Mouse (Mus musculus) forebrain, embryonic 10.5 days (tissue): ENCODE measurements around the gene Syf2. TPM values are rescaled to one million over a fixed set of nuclear protein-coding genes. Genes with fewer than 3 reads are reported as not detected.

Source experiments
- DNase-seq: peaks from one replicate; pipeline ENCODE4 v3.0.0-alpha.2; 2017; ENCODE audit warnings: low spot score; ENCODE audit errors: extremely low spot score
- H3K27ac ChIP-seq: fragments of 300-500 bp; sonication (generic); 2 replicates; pipeline ENCODE4 v1.5.1; 2016; ENCODE audit warnings: mild to moderate bottlenecking
- H3K27me3 ChIP-seq: fragments of 300-500 bp; sonication (generic); 2 replicates; pipeline ENCODE4 v1.6.1; 2016; ENCODE audit warnings: mild to moderate bottlenecking; ENCODE audit not compliant: poor library complexity, severe bottlenecking
- H3K36me3 ChIP-seq: fragments of 300-500 bp; sonication (generic); replicated peaks from 2 replicates; pipeline ENCODE4 v1.6.1; 2016; ENCODE audit warnings: mild to moderate bottlenecking, moderate library complexity
- H3K4me1 ChIP-seq: fragments of 300-500 bp; sonication (generic); 2 replicates; pipeline ENCODE4 v1.6.1; 2016
- H3K4me3 ChIP-seq: fragments of 300-500 bp; sonication (generic); 2 replicates; pipeline ENCODE4 v1.5.1; 2016; ENCODE audit warnings: mild to moderate bottlenecking, moderate library complexity
- H3K9me3 ChIP-seq: fragments of 300-500 bp; sonication (generic); 2 replicates; pipeline ENCODE4 v1.6.1; 2016; ENCODE audit warnings: mild to moderate bottlenecking, moderate library complexity
- WGBS: fragments of 180-500 bp; shearing (Covaris S2); methylation state at CpG from one replicate; pipeline ENCODE4 v1.1.7; 2016; 5-methylcytosine and 5-hydroxymethylcytosine counted together
- polyA plus RNA-seq: library from polyadenylated mRNA; unstranded; fragments of >200 nt; fragmentation: Nextera tagmentation; extraction: Ambion mirVana; gene quantifications from 2 replicates; pipeline ENCODE4 v1.2.1, GENCODE M21; 2016

Gene Syf2
- polyA plus RNA-seq, 1 experiment from 2014 or later = 65.9 TPM

GRCm38 (mm10) chr4:134956328-134956727, 25.6 kb downstream of the Syf2 start:
- no peak overlapping the region for H3K4me3 ChIP-seq
- no peak overlapping the region for H3K27ac ChIP-seq
- no peaks in the 10 kb centered on the region for H3K36me3 ChIP-seq
- H3K27me3 ChIP-seq = peaks cover 42% of the 10 kb centered on the region
- peak; percentile 39 for DNase-seq
- 21% methylated on average over 3 of the region's 3 CpGs for WGBS
- H3K4me1 ChIP-seq = peaks cover 11% of the 10 kb centered on the region; the same call in 1 of the 2 replicates
- no peaks in the 10 kb centered on the region for H3K9me3 ChIP-seq

- 28% methylated on average over 19 of the region's 19 CpGs for WGBS
- Histone ChIP-seq H3K4me1 (peaks cover 8% of the 10 kb centered on the region), H3K9me3 (no peaks in the 10 kb centered on the region), H3K27ac (0 out of 2 replicates have a peak overlapping the region, but pooled peaks have one; percentile 22), H3K27me3 (peaks cover 14% of the 10 kb centered on the region; the same call in 1 of the 2 replicates), H3K36me3 (no peaks in the 10 kb centered on the region), H3K4me3 (peak overlapping the region; percentile 24; the same call in 1 of the 2 replicates)
- peak; percentile 58 for DNase-seq
Measured at GRCm38 (mm10) chr4:134963021-134963776, 32.5 kb downstream of the Syf2 start.

- 82% methylated on average over 20 of the region's 20 CpGs for WGBS
- Histone ChIP-seq H3K4me3 (no peak overlapping the region), H3K27me3 (0 out of 2 replicates have a peak, but pooled peaks cover under 1% of the 10 kb centered on the region), H3K36me3 (no peaks in the 10 kb centered on the region), H3K27ac (no peak overlapping the region), H3K9me3 (no peaks in the 10 kb centered on the region), H3K4me1 (peaks cover 3% of the 10 kb centered on the region)
- DNase-seq = no peak
Measured at GRCm38 (mm10) chr4:134967887-134968604, 37.3 kb downstream of the Syf2 start.

- Histone ChIP-seq H3K4me1 (no peaks in the 10 kb centered on the region), H3K9me3 (no peaks in the 10 kb centered on the region; the same call in 1 of the 2 replicates), H3K27ac (no peak overlapping the region), H3K4me3 (no peak overlapping the region), H3K36me3 (no peaks in the 10 kb centered on the region), H3K27me3 (no peaks in the 10 kb centered on the region)
- WGBS = 88% methylated on average over 18 of the region's 18 CpGs
- DNase-seq = no peak
Measured at GRCm38 (mm10) chr4:134968605-134968976, 37.9 kb downstream of the Syf2 start.

- peak; percentile 61 for DNase-seq
- Histone ChIP-seq H3K9me3 (no peaks in the 10 kb centered on the region; the same call in 1 of the 2 replicates), H3K36me3 (no peaks in the 10 kb centered on the region), H3K27me3 (no peaks in the 10 kb centered on the region), H3K4me3 (peak overlapping the region; percentile 28), H3K4me1 (peaks cover 21% of the 10 kb centered on the region), H3K27ac (peak overlapping the region; percentile 75)
- WGBS = 22% methylated on average over 14 of the region's 14 CpGs
Measured at GRCm38 (mm10) chr4:134975261-134975928, 44.7 kb downstream of the Syf2 start.

- H3K36me3 ChIP-seq = no peaks in the 10 kb centered on the region
- no peak overlapping the region for H3K4me3 ChIP-seq
- DNase-seq = no peak
- peaks cover 21% of the 10 kb centered on the region for H3K4me1 ChIP-seq
- 89% methylated on average over 4 of the region's 4 CpGs for WGBS
- H3K27ac ChIP-seq = peak overlapping the region; percentile 75; the same call in 1 of the 2 replicates
- H3K27me3 ChIP-seq = no peaks in the 10 kb centered on the region
- H3K9me3 ChIP-seq = no peaks in the 10 kb centered on the region; the same call in 1 of the 2 replicates
Measured at GRCm38 (mm10) chr4:134975929-134976308, 45.2 kb downstream of the Syf2 start.

GRCm38 (mm10) chr4:134978930-134979329, 48.2 kb downstream of the Syf2 start:
- Histone ChIP-seq H3K27me3 (no peaks in the 10 kb centered on the region), H3K4me3 (no peak overlapping the region), H3K36me3 (no peaks in the 10 kb centered on the region), H3K9me3 (no peaks in the 10 kb centered on the region), H3K4me1 (peaks cover 31% of the 10 kb centered on the region), H3K27ac (no peak overlapping the region)
- WGBS = 83% methylated on average over 8 of the region's 8 CpGs
- no peak for DNase-seq

- no peaks in the 10 kb centered on the region for H3K36me3 ChIP-seq
- peak; percentile 15 for DNase-seq
- H3K9me3 ChIP-seq = no peaks in the 10 kb centered on the region
- no peak overlapping the region for H3K27ac ChIP-seq
- 68% methylated on average over 7 of the region's 7 CpGs for WGBS
- H3K4me3 ChIP-seq = no peak overlapping the region
- H3K27me3 ChIP-seq = no peaks in the 10 kb centered on the region
- peaks cover 21% of the 10 kb centered on the region for H3K4me1 ChIP-seq
Measured at GRCm38 (mm10) chr4:134981959-134982431, 51.3 kb downstream of the Syf2 start.

GRCm38 (mm10) chr4:134983136-134983535, 52.4 kb downstream of the Syf2 start:
- Histone ChIP-seq H3K36me3 (no peaks in the 10 kb centered on the region), H3K27ac (peak overlapping the region; percentile 63), H3K4me3 (no peak overlapping the region), H3K27me3 (no peaks in the 10 kb centered on the region), H3K4me1 (peaks cover 21% of the 10 kb centered on the region), H3K9me3 (no peaks in the 10 kb centered on the region)
- no peak for DNase-seq
- whole genome bisulfite sequencing = 64% methylated on average over 5 of the region's 5 CpGs

GRCm38 (mm10) chr4:134984555-134984954, 53.9 kb downstream of the Syf2 start:
- WGBS = 78% methylated on average over 3 of the region's 3 CpGs
- no peaks in the 10 kb centered on the region for H3K9me3 ChIP-seq
- DNase-seq = no peak

GRCm38 (mm10) chr4:134985626-134986335, 55.1 kb downstream of the Syf2 start:
- peaks cover 23% of the 10 kb centered on the region for H3K4me1 ChIP-seq
- DNase-seq = no peak
- H3K9me3 ChIP-seq = no peaks in the 10 kb centered on the region
- no peak overlapping the region for H3K4me3 ChIP-seq
- 0 out of 2 replicates have a peak, but pooled peaks cover 4% of the 10 kb centered on the region for H3K27me3 ChIP-seq
- no peaks in the 10 kb centered on the region for H3K36me3 ChIP-seq
- no peak overlapping the region for H3K27ac ChIP-seq
- 87% methylated on average over 11 of the region's 11 CpGs for WGBS

More at GRCm38 (mm10) chr4:134984555-134984954, 53.9 kb downstream of the Syf2 start:
- H3K4me3 ChIP-seq = no peak overlapping the region
- no peaks in the 10 kb centered on the region for H3K36me3 ChIP-seq
- no peak overlapping the region for H3K27ac ChIP-seq
- peaks cover 21% of the 10 kb centered on the region for H3K4me1 ChIP-seq
- H3K27me3 ChIP-seq = no peaks in the 10 kb centered on the region

- no peaks in the 10 kb centered on the region for H3K9me3 ChIP-seq
- no peak overlapping the region for H3K27ac ChIP-seq
- peaks cover 23% of the 10 kb centered on the region for H3K4me1 ChIP-seq
- no peaks in the 10 kb centered on the region for H3K36me3 ChIP-seq
- WGBS = 82% methylated on average over 4 of the region's 4 CpGs
- H3K27me3 ChIP-seq = 0 out of 2 replicates have a peak, but pooled peaks cover 8% of the 10 kb centered on the region
- H3K4me3 ChIP-seq = no peak overlapping the region
- no peak for DNase-seq
Measured at GRCm38 (mm10) chr4:134986336-134986635, 55.6 kb downstream of the Syf2 start.
